Mouse (Mus musculus) lung, postnatal 4 days (tissue): Measurements from ENCODE around the gene Relt.
A peak's percentile ranks its signal among the peaks of the same experiment; 100 is the strongest.

Experiments
- DNase-seq, 2 experiments: peaks; one replicate each; pipeline ENCODE4 v3.0.0; 2021

Gene Relt

GRCm38 (mm10) chr7:100844385-100845025 is 18.7 kb downstream of the Relt start:
- peak in 1 of 2 experiments; percentile 3 for DNase-seq

GRCm38 (mm10) chr7:100843866-100844265 is 19.4 kb downstream of the Relt start:
- DNase-seq: no peak

GRCm38 (mm10) chr7:100842175-100842574 is 21.1 kb downstream of the Relt start:
- peak in 1 of 2 experiments; percentile 4 for DNase-seq

GRCm38 (mm10) chr7:100841608-100842007 is 21.6 kb downstream of the Relt start:
- no peak for DNase-seq

- no peak for DNase-seq
These were observed 22.3 kb downstream of the Relt start for GRCm38 (mm10) chr7:100840906-100841305.

- DNase-seq: peak in 1 of 2 experiments; percentile 3
These were observed 23.4 kb downstream of the Relt start for GRCm38 (mm10) chr7:100839632-100840402.

GRCm38 (mm10) chr7:100837701-100838100 is 25.5 kb downstream of the Relt start:
- no peak for DNase-seq

GRCm38 (mm10) chr7:100836657-100837056 is 26.6 kb downstream of the Relt start:
- no peak for DNase-seq

GRCm38 (mm10) chr7:100835711-100836110 is 27.5 kb downstream of the Relt start:
- DNase-seq: no peak

- DNase-seq: peak in 1 of 2 experiments; percentile 3
These were observed 28.1 kb downstream of the Relt start for GRCm38 (mm10) chr7:100835168-100835567.

- DNase-seq: no peak
These were observed 29.4 kb downstream of the Relt start for GRCm38 (mm10) chr7:100833859-100834258.

GRCm38 (mm10) chr7:100828549-100828948 is 34.7 kb downstream of the Relt start:
- DNase-seq: no peak

GRCm38 (mm10) chr7:100824661-100825060 is 38.6 kb downstream of the Relt start:
- no peak for DNase-seq

- DNase-seq: peak in 1 of 2 experiments; percentile 21
These were observed 44.7 kb downstream of the Relt start for GRCm38 (mm10) chr7:100818401-100819064.

GRCm38 (mm10) chr7:100817442-100817760 is 45.8 kb downstream of the Relt start:
- DNase-seq: no peak

- DNase-seq: no peak
These were observed 46.3 kb downstream of the Relt start for GRCm38 (mm10) chr7:100816759-100817441.

GRCm38 (mm10) chr7:100815900-100816570 is 47.2 kb downstream of the Relt start:
- no peak for DNase-seq

- DNase-seq: no peak
These were observed 50.6 kb downstream of the Relt start for GRCm38 (mm10) chr7:100812641-100813040.

GRCm38 (mm10) chr7:100811912-100812311 is 51.3 kb downstream of the Relt start:
- DNase-seq: no peak

- no peak for DNase-seq
These were observed 57.9 kb downstream of the Relt start for GRCm38 (mm10) chr7:100805391-100805790.

- no peak for DNase-seq
These were observed 64.4 kb downstream of the Relt start for GRCm38 (mm10) chr7:100798810-100799209.
